Mouse (Mus musculus) gastrocnemius, adult 18-20 months (tissue): Measurements from ENCODE around the gene Prr13. TPM values are rescaled to one million over a fixed set of nuclear protein-coding genes. Genes with fewer than 3 reads are reported as not detected.

Source experiments
- DNase-seq: peaks from one replicate; pipeline ENCODE4 v3.0.0; 2021; ENCODE audit warnings: low spot score
- total RNA-seq, 2 experiments: library from RNA; stranded (reverse); gene quantifications; 2 replicates each; pipeline ENCODE4 v1.2.3; 2021

Prr13 gene
- total RNA-seq, 2 experiments from 2014 or later: 20.4 to 23.2 TPM

GRCm38 (mm10) chr15:102503924-102504782 is 45.3 kb downstream of the Prr13 start:
- DNase-seq: no peak

- DNase-seq: no peak
These were observed 46.4 kb downstream of the Prr13 start for GRCm38 (mm10) chr15:102505073-102505769.

- no peak for DNase-seq
These were observed 47.1 kb downstream of the Prr13 start for GRCm38 (mm10) chr15:102505770-102506463.

GRCm38 (mm10) chr15:102506464-102506830 is 47.6 kb downstream of the Prr13 start:
- DNase-seq: no peak

GRCm38 (mm10) chr15:102506864-102507263 is 48.0 kb downstream of the Prr13 start:
- DNase-seq: no peak

- no peak for DNase-seq
These were observed 48.7 kb downstream of the Prr13 start for GRCm38 (mm10) chr15:102507561-102507960.

GRCm38 (mm10) chr15:102508336-102508735 is 49.5 kb downstream of the Prr13 start:
- no peak for DNase-seq

GRCm38 (mm10) chr15:102510110-102510509 is 51.3 kb downstream of the Prr13 start:
- no peak for DNase-seq

- peak; percentile 77 for DNase-seq
These were observed 51.9 kb downstream of the Prr13 start for GRCm38 (mm10) chr15:102510590-102511284.

- no peak for DNase-seq
These were observed 52.5 kb downstream of the Prr13 start for GRCm38 (mm10) chr15:102511285-102511833.

GRCm38 (mm10) chr15:102512010-102512409 is 53.2 kb downstream of the Prr13 start:
- DNase-seq: no peak

Other genes starting within 250 kb of the Prr13 start
- gene Itgb7, start 227.1 kb upstream of the Prr13 start, total RNA-seq: 1 to 10 TPM; 1.1 to 1.2 TPM
- gene Rarg, start 201.5 kb upstream of the Prr13 start, total RNA-seq: 10 to 100 TPM in 1 of 2 experiments, 1 to 10 TPM in 1; 5.9 to 11.6 TPM
- not detected for gene Gm9918, start 188.5 kb upstream of the Prr13 start, total RNA-seq
- gene Mfsd5, start 179.6 kb upstream of the Prr13 start, total RNA-seq: 10 to 100 TPM; 15.7 to 16.4 TPM
- under 1 TPM; 0.21 to 0.36 TPM for gene Espl1, start 162.8 kb upstream of the Prr13 start, total RNA-seq
- 100 to 1,000 TPM; 264 to 302 TPM for gene Pfdn5, start 132.9 kb upstream of the Prr13 start, total RNA-seq
- 10 to 100 TPM; 12.9 to 20.2 TPM for gene Myg1, start 127.3 kb upstream of the Prr13 start, total RNA-seq
- gene Aaas, start 108.3 kb upstream of the Prr13 start, total RNA-seq: 10 to 100 TPM in 1 of 2 experiments, 1 to 10 TPM in 1; 6.6 to 11.4 TPM
- gene Sp7, start 91.8 kb upstream of the Prr13 start, total RNA-seq: not detected
- 10 to 100 TPM; 16.1 to 19.3 TPM for gene Sp1, start 52.9 kb upstream of the Prr13 start, total RNA-seq
- 10 to 100 TPM; 11.1 to 17.7 TPM for gene Amhr2, start 13.7 kb upstream of the Prr13 start, total RNA-seq
- 100 to 1,000 TPM; 403 to 410 TPM for gene Pcbp2, start 11.5 kb downstream of the Prr13 start, total RNA-seq
- not detected for gene Gm10337, start 44.7 kb downstream of the Prr13 start, total RNA-seq
- gene Map3k12, start 58.0 kb downstream of the Prr13 start, total RNA-seq: 1 to 10 TPM in 1 of 2 experiments, under 1 TPM in 1; 0.82 to 1.5 TPM
- 10 to 100 TPM; 28.2 to 33.3 TPM for gene Tarbp2, start 59.2 kb downstream of the Prr13 start, total RNA-seq
- gene Npff, start 65.9 kb downstream of the Prr13 start, total RNA-seq: 1 to 10 TPM; 1.5 to 1.8 TPM
- gene Gm28047, start 166.0 kb downstream of the Prr13 start, total RNA-seq: under 1 TPM in 1 of 2 experiments, not detected in 1; 0.57 TPM
- 10 to 100 TPM; 49.4 to 53.7 TPM for gene Atf7, start 166.4 kb downstream of the Prr13 start, total RNA-seq
- 10 to 100 TPM; 13.1 to 20.4 TPM for gene Atp5g2, start 213.3 kb downstream of the Prr13 start, total RNA-seq